Mouse (Mus musculus): ENCODE results near the gene Unc119. TPM values are rescaled to one million over a fixed set of nuclear protein-coding genes. Genes with fewer than 3 reads are reported as not detected.

Unc119 gene
- total and polyA plus RNA-seq, 3 experiments = 35.3 to 60.4 (median 44.1) TPM

DNA sequence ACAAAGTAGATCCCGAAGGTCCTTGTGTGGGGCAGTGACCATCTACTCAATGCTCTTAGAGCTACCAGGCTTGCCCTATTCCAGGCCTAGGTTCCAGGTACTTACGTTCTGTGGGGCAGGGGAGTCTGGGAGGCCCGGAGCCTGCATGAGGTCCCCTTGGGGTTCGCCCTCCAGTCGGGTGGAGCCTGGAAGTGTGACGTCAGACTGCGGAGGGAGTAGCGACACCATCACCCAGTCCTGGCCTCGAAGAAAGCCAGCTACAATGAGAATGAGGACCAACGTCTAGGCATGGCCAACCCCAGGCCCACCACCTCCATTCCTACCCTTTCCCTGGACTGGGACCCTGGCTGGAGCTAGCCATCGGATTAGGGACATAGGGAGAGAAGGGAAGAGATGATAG is 28.4 kb downstream of the Unc119 start:
- DNase-seq = no peak

DNA sequence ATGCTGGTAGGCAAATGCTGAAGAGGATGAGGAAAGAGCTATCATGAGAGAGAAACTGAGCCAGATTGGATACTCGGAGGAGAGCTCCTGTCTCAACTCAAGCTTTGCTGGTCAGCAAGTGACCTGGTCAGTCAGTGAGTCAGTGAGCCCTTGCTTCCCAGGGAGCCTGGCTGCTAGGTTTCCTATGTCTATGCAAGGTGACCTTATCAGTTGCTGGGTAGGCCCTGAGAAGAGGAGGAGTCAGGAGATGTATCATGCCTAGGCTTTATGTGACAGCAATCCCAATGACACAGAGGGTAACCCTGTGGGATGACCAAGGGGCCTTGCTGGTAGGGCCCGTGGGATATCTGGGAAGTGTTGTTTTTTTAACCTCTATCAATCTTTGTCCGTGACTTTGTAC is 28.9 kb downstream of the Unc119 start:
- peak; percentile 81 for DNase-seq

DNA sequence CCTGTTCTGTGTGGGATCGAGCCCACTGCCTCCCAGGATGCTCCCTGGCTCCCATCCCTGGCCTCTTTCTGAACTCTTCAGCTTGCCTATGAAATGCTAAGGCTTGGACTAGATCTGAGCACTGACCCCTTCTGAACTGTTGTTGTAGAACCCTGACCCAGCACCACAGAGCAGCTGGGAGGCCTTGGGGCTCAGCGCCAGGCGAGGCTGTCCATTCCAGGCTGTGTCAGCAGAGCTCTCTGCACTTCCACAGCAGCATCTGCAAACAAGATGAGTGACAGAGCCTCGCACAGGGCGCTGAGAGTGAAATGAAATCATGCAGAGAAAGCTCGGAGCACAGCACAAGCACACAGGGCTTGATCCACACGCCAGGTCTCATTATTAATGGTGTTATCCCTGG is 29.3 kb downstream of the Unc119 start:
- DNase-seq = peak; percentile 93

DNA sequence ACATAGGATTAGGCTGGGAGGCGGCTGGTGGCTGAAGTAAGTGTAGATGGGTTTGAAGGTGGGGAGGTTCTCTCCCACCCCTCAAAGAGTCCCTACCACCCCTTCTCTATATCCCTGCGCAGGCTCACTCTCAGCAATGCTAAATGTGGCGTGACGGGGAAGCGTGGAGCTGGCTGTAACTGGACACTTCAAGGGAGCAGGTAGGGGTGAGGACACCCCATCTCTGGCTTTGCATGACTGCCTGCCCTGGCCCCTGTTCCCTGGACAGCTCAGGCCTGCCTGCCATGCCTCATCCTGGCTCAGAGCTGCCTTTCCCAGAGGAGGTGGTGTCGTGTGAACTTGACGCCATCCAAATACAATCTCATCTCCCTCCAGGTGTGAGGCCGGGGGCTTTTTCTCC is 30.9 kb downstream of the Unc119 start:
- DNase-seq = no peak

DNA sequence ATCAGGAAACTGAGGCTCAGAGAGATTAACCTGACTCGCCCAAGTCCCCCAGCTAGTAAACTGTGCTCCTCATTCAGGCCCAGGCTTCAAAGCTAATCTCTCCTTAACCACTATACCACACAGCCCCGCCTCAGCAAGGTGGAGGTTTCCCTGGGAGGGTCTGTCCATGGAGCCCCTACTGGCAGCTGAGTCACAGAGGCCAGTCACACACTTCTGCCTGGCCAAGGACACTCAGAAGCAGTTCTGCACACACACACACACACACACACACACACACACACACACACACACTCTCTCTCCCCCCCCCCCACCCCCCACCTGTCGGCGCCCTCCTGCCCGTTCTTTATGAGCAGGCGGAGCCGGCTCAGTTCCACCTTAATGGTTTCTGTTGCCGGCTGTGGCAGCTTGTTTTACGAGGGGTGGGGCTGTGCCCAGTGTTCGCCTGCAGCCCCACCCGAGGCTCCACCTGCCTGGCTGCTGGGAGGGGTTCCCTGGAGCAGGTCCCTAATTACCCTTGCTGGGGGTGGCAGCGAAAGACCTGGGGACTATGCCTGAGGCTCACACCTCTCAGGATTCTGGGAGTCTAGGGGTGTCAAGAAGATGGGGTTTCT is 34.4 kb downstream of the Unc119 start:
- no peak for DNase-seq

DNA sequence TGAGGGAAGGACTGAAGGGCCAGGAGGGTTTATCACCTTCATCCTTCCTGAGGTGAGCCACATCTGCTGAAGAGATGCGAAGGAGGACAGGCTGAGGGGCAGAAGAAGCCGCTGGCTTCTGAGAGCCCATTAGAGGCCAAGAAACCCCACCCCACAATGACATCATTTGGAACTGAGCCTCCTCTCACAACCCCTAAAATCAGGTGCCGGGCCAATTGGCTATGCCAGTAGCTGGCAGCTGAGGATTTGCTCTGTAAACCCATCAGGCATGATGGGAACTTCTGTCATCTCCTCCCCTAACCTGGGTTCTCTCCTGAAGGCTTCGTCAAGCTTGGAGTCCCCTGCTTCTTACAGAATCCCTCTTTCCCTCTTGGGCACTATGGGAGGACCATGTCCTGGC is 37.1 kb downstream of the Unc119 start:
- DNase-seq = no peak

DNA sequence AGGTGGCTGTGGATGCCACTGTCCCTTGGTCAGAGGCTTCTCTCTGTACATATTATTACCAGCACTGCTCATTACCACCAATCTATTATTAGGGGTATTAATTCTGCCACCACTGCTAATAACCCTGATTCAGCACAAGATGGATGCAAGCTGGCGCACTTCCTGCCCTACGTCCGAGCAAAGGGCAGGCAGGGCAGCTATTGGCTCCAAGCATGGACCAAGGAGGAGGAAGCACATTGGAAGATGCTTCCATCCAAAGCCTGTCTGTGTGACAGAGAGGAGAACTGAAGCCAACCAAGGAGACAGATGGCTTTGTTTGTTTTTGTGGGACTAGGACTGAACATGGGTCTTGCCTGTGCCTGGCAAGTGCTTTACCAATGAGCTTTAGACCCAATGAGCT is 37.7 kb downstream of the Unc119 start:
- DNase-seq = no peak

DNA sequence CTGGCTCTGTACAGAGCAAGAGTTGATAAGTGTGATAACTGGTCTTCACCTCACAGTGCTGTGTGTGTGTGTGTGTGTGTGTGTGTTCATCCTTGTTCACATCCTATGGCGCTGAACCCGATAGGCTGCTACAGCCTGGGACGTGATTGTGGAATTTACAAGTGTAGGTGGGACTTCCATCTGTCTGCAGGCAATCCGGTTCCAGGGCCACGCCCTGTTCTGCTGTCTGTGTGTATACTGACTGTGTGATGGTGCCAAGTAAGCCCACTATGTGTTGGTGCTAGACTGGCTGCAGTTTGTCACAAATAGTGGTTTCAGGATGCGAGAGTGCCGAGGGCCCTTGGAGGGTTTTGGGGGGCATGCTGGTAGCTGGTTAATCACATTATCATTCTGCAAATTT is 39.0 kb downstream of the Unc119 start:
- no peak for DNase-seq

DNA sequence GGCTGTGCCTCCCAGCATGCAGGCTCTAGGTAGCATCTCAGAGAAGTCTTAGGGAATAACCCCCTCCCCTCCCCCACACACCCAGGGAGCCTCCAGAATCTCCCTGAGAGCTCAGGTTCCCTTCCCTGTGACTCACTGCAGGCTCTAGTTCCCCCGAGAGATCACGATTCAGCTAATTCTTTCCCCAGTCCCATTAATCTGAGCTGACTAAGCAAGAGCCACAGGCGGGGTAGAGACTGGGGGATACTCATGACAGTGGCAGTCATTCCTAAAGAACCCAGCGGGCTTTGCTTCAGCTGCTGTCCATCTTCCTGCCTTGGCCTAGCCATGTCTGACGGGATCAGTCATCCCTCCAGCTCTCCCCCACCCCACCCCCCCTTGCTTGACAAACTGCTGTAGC is 39.4 kb downstream of the Unc119 start:
- no peak for DNase-seq

DNA sequence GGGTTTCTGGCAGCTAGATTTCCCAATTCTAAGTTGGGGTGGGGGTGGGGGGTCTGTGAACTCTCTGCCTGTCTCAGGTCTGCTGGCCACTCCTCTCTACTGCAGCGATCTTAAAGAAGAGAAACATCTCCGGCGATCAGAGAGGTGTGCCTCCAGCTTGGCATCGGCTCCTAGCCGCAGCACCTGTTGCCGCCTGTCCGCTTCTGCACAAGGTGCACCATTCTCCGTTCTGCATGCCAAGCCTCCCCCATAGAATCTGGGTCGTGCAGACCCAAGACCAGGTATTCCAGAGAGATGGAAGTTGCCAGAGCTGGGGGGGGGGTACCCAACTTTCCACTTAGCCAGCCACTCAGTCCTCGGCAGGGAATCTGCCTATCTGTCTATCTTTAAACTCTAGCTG is 42.5 kb downstream of the Unc119 start:
- DNase-seq = no peak

DNA sequence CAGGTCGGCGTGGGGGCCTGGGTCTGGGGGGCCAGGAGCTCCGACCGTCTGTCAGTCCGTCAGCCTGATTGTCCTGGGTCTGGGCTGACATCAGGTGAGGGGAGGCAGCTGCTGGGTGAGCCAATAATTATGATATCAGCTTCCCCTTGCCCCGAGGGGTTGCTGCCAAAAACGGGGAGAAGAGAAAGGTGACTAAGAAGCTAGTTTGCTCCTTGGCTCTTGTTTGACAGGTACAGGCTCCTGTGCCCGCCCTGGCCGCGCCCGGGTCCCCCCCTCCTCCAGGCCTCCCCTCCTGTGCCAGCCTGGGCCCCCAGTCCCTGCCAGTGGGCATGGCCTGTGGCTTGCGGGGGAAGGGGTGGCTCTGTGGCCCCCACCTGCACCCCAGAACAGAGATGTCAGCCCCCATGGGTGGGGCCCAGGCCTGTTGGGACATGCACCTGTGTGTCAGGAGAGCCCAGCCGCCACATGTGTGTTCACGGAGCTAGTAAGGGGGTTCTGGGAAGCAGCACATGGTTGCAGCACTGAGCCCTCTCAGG is 43.3 kb downstream of the Unc119 start, which contains the start of gene Foxn1:
Foxn1 (minus strand) TSS at position 51 of the 536 bp plus-strand sequence.
- DNase-seq = no peak

DNA sequence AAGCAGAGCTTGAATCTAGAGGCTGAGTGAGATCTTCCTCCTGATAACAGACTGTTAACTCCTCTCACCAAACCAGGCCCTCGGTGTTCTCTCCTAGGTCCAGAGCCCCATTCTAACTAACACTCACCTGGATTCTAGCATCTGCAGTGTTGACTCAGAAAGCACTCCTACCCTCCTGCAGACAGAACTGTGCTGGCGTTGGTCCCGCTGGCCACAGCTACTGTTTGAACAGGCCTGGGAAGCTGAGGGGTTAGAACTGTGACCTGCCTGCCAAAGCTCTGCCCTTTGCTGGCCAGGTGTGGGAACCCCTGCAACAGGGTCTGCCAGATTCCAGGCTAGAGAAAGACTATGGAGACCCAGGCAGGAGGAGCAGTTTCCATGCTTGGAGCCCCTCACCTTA is 49.4 kb downstream of the Unc119 start:
- no peak for DNase-seq

DNA sequence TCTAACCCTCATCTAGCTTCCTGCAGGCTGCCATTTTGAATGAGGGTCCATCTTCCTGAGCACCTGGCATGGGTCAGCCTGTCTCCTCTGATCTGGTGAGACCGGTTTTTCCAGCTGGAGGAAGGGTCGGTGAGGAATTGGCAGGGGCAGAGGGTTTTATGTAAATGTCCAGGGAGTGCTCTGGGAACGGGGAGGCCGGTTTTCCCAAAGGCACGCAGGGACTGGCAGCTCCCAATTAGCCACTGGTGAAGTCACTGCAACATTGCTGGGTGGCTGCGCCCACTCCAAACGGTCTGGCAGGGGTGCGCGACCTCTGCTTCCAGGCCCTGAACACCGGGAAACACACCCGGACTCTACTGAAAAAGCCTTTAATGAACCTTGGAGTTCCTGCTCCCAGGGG is 53.7 kb downstream of the Unc119 start:
- no peak for DNase-seq

DNA sequence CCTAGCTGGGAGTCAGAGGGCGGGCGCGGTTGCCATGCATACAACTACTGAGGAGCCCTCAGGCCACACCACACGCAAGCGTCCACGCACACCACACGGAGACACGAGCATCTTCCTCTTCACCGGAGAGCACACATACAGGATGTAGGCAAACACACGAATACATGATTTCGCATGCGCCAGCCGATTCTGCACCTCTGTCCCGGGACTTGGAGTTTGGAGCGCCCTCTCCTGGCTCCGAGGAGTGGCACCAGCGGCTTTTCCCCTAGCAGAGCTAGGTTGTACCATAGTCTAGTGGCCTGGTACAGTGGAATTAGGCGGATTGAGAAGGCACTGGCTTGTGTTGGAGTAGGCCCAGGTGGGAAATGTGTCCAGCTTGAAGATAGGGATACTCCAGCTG is 54.1 kb downstream of the Unc119 start:
- peak; percentile 80 for DNase-seq

DNA sequence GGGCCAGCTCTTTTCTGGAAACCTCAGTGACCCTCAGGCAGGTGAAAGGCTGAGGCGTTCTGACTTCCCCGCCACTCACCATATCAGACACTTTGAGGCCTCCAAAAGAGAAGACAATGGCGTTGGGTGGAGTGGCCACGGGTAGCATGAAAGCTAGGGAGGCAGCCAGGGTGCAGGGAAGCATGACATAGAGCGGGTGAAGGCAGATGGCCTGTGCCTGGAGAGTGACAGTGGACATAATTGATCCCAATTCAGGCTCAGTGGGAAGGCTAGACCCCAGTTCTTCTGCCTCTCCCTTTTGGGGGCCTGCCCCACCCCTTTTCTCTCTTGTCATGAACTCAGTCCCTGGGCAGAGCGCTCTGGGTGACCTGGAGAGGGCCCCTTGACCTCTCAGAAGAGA is 54.9 kb downstream of the Unc119 start:
- no peak for DNase-seq

Other genes with a start within 250 kb of the Unc119 start
- 10 to 100 TPM; 19.7 to 24.2 TPM for gene Fam222b, start 248.8 kb upstream of the Unc119 start, total RNA-seq (2021)
- 38.4 and 41.7 TPM in 2 replicates for gene Fam222b, start 248.8 kb upstream of the Unc119 start, polyA plus RNA-seq (2012; rRNA removed)
- gene Traf4, start 177.9 kb upstream of the Unc119 start, total RNA-seq (2021) = 10 to 100 TPM; 29.8 to 31.2 TPM
- 128 and 131 TPM in 2 replicates for gene Traf4, start 177.9 kb upstream of the Unc119 start, polyA plus RNA-seq (2012; rRNA removed)
- gene Nek8, start 166.8 kb upstream of the Unc119 start, total RNA-seq (2021) = 10 to 100 TPM in 1 of 2 experiments, 1 to 10 TPM in 1; 6.5 to 12.1 TPM
- 26.7 and 30.5 TPM in 2 replicates for gene Nek8, start 166.8 kb upstream of the Unc119 start, polyA plus RNA-seq (2012; rRNA removed)
- 10 to 100 TPM; 40.4 to 61.5 TPM for gene Tlcd1, start 166.8 kb upstream of the Unc119 start, total RNA-seq (2021)
- gene Tlcd1, start 166.8 kb upstream of the Unc119 start, polyA plus RNA-seq (2012; rRNA removed) = 319 and 423 TPM in 2 replicates
- 1,000 to 10,000 TPM; 1,792 to 2,242 TPM for gene Rpl23a, start 159.9 kb upstream of the Unc119 start, total RNA-seq (2021)
- 21.4 and 29.1 TPM in 2 replicates for gene Rpl23a, start 159.9 kb upstream of the Unc119 start, polyA plus RNA-seq (2012; rRNA removed)
- gene Rab34, start 155.1 kb upstream of the Unc119 start, total RNA-seq (2021) = 10 to 100 TPM; 64.7 to 99.1 TPM
- gene Rab34, start 155.1 kb upstream of the Unc119 start, polyA plus RNA-seq (2012; rRNA removed) = 240 and 334 TPM in 2 replicates
- gene Proca1, start 150.1 kb upstream of the Unc119 start, total RNA-seq (2021) = 10 to 100 TPM; 20.5 to 24.4 TPM
- 1.2 and 1.6 TPM in 2 replicates for gene Proca1, start 150.1 kb upstream of the Unc119 start, polyA plus RNA-seq (2012; rRNA removed)
- 100 to 1,000 TPM; 104 to 111 TPM for gene Sdf2, start 97.7 kb upstream of the Unc119 start, total RNA-seq (2021)
- gene Sdf2, start 97.7 kb upstream of the Unc119 start, polyA plus RNA-seq (2012; rRNA removed) = 89.7 and 103 TPM in 2 replicates
- gene Supt6, start 97.5 kb upstream of the Unc119 start, total RNA-seq (2021) = 10 to 100 TPM; 57.5 to 76.7 TPM
- 23.2 and 31.3 TPM in 2 replicates for gene Supt6, start 97.5 kb upstream of the Unc119 start, polyA plus RNA-seq (2012; rRNA removed)
- gene 2610507B11Rik, start 81.7 kb upstream of the Unc119 start, total RNA-seq (2021) = 100 to 1,000 TPM; 165 to 168 TPM
- 80.0 and 91.9 TPM in 2 replicates for gene 2610507B11Rik, start 81.7 kb upstream of the Unc119 start, polyA plus RNA-seq (2012; rRNA removed)
- gene BC030499, start 52.6 kb upstream of the Unc119 start, total RNA-seq (2021) = under 1 TPM in 1 of 2 experiments, not detected in 1; 0.61 TPM
- 0.07 and 0.08 TPM in 2 replicates for gene BC030499, start 52.6 kb upstream of the Unc119 start, polyA plus RNA-seq (2012; rRNA removed)
- 1 to 10 TPM; 3.0 to 4.1 TPM for gene Spag5, start 42.0 kb upstream of the Unc119 start, total RNA-seq (2021)
- 1.9 and 3.6 TPM in 2 replicates for gene Spag5, start 42.0 kb upstream of the Unc119 start, polyA plus RNA-seq (2012; rRNA removed)
- gene Aldoc, start 20.5 kb upstream of the Unc119 start, total RNA-seq (2021) = 10 to 100 TPM; 25.1 to 28.0 TPM
- gene Aldoc, start 20.5 kb upstream of the Unc119 start, polyA plus RNA-seq (2012; rRNA removed) = 15.7 and 26.0 TPM in 2 replicates
- gene Pigs, start 15.1 kb upstream of the Unc119 start, total RNA-seq (2021) = 10 to 100 TPM; 57.3 to 61.3 TPM
- gene Pigs, start 15.1 kb upstream of the Unc119 start, polyA plus RNA-seq (2012; rRNA removed) = 161 and 184 TPM in 2 replicates
- gene Foxn1, start 43.1 kb downstream of the Unc119 start, total RNA-seq (2021) = under 1 TPM; 0.29 to 0.41 TPM
- gene Foxn1, start 43.1 kb downstream of the Unc119 start, polyA plus RNA-seq (2012; rRNA removed) = 0.27 and 0.35 TPM in 2 replicates
- gene Slc13a2, start 78.7 kb downstream of the Unc119 start, total RNA-seq (2021) = not detected
- 0.20 and 0.22 TPM in 2 replicates for gene Slc13a2, start 78.7 kb downstream of the Unc119 start, polyA plus RNA-seq (2012; rRNA removed)
- 10 to 100 TPM; 41.5 to 60.9 TPM for gene Slc46a1, start 122.2 kb downstream of the Unc119 start, total RNA-seq (2021)
- 111 TPM in 2 replicates for gene Slc46a1, start 122.2 kb downstream of the Unc119 start, polyA plus RNA-seq (2012; rRNA removed)
- 1 to 10 TPM; 5.3 to 8.2 TPM for gene Sarm1, start 154.3 kb downstream of the Unc119 start, total RNA-seq (2021)
- gene Sarm1, start 154.3 kb downstream of the Unc119 start, polyA plus RNA-seq (2012; rRNA removed) = 2.3 and 3.0 TPM in 2 replicates
- 1 to 10 TPM; 3.0 to 7.7 TPM for gene Vtn, start 155.6 kb downstream of the Unc119 start, total RNA-seq (2021)
- gene Vtn, start 155.6 kb downstream of the Unc119 start, polyA plus RNA-seq (2012; rRNA removed) = 1.8 and 2.8 TPM in 2 replicates
- not detected for gene Sebox, start 160.0 kb downstream of the Unc119 start, total RNA-seq (2021)
- not detected in 2 replicates for gene Sebox, start 160.0 kb downstream of the Unc119 start, polyA plus RNA-seq (2012; rRNA removed)
- gene Tmem199, start 168.7 kb downstream of the Unc119 start, total RNA-seq (2021) = 10 to 100 TPM; 22.0 to 26.8 TPM
- gene Tmem199, start 168.7 kb downstream of the Unc119 start, polyA plus RNA-seq (2012; rRNA removed) = 6.9 and 8.8 TPM in 2 replicates
- gene Poldip2, start 168.7 kb downstream of the Unc119 start, total RNA-seq (2021) = 100 to 1,000 TPM; 151 to 168 TPM
- 94.8 and 108 TPM in 2 replicates for gene Poldip2, start 168.7 kb downstream of the Unc119 start, polyA plus RNA-seq (2012; rRNA removed)
- 10 to 100 TPM; 36.1 to 48.2 TPM for gene Tnfaip1, start 192.8 kb downstream of the Unc119 start, total RNA-seq (2021)
- 22.2 and 22.7 TPM in 2 replicates for gene Tnfaip1, start 192.8 kb downstream of the Unc119 start, polyA plus RNA-seq (2012; rRNA removed)
- 100 to 1,000 TPM in 1 of 2 experiments, 10 to 100 TPM in 1; 81.7 to 109 TPM for gene Ift20, start 192.9 kb downstream of the Unc119 start, total RNA-seq (2021)
- gene Ift20, start 192.9 kb downstream of the Unc119 start, polyA plus RNA-seq (2012; rRNA removed) = 86.5 and 115 TPM in 2 replicates
- gene Tmem97, start 207.3 kb downstream of the Unc119 start, total RNA-seq (2021) = 10 to 100 TPM; 44.7 to 49.4 TPM
- gene Tmem97, start 207.3 kb downstream of the Unc119 start, polyA plus RNA-seq (2012; rRNA removed) = 33.7 and 39.6 TPM in 2 replicates